Mouse (Mus musculus): ENCODE measurements at regions not wholly inside any gene's neighbourhood (a gene's known extent, or its start where the extent isn't known, plus 50 kb on each side); places are given as distances from the start of the nearest gene placed in this dataset.

DNA sequence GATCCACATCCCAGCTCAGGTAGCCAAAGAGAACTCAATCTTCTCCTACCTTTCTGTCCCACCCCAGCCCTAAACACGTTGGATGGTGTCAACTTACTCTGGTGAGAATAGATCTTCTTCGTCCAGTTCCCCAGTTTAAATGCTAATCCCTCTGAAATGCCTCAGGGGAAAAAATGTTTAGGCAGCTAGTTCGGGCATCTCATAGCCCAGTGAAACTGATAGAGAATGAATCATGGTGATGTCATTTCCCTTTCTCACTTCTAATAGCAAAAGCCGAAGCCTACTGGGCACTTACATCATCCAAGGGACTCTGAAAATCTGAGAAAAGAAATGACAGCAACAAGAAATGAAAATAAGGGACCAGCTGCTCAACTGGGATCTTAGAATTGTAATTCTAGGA lies 154.9 kb downstream of the Qdpr start:
- no peaks in the 10 kb centered on the region for H3K79me2 ChIP-seq (ENCODE audit: control insufficient read depth, insufficient read depth, low read length)
- no peak for DNase-seq (ENCODE audit: extremely low read depth, low read depth, low spot score)
- no peaks in the 10 kb centered on the region for H3K4me1 ChIP-seq (ENCODE audit: control insufficient read depth, insufficient read depth, low read length)
- H3K36me3 ChIP-seq (ENCODE audit: control insufficient read depth, insufficient read depth, low read length): no peaks in the 10 kb centered on the region
- 62% methylated on average over 4 of the region's 4 CpGs for WGBS
- H3K4me3 ChIP-seq (ENCODE audit: insufficient read depth, low read depth, low read length): no peak overlapping the region
- TF ChIP-seq POLR2A (IDR thresholded peaks at IDR 0.05; ENCODE audit: extremely low read depth, insufficient read depth, low read length) (no peak), CTCF (IDR thresholded peaks at IDR 0.05; ENCODE audit: low read depth, low read length) (no peak)
- no peaks in the 10 kb centered on the region for H3K27me3 ChIP-seq (ENCODE audit: control insufficient read depth, insufficient read depth, low read length)
- H3K27ac ChIP-seq (replicated peaks; ENCODE audit: insufficient read depth, low read depth, low read length): no peak overlapping the region
- H3K9ac ChIP-seq (ENCODE audit: low read depth, low read length): no peak overlapping the region

DNA sequence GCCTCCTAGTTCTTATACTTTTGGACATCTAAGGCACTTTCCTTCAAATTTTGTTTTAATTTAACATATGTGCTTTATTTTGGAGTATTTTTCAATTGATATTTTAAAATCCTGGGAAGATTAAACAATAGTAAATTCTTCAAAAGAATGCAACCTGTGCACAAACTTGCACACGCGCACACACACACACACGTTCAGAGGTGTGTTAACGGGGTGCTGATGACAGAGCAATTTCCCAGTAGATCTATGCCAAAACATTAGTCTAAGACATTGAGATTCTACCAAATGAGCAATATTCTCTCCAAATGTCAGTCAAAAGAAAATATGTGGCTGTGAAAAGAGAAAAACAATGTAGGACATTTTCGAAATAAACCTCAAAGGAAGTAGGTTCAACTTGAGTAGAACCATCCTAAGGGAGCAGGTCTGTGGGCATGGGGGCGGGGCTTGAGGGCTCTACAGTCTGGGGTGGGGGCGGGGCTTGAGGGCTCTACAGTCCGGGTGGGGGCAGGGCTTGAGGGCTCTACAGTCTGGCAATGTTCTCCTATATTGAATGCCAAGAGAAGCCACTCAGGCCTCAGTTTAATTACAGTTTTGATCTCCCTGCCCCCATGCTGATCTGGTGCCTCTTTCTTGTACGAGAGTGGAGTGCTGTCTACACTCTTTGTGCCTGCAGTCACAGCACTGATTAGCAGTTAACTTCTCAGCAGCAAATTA lies 157.0 kb downstream of the Qdpr start:
- no peak for DNase-seq (ENCODE audit: extremely low read depth, low read depth, low spot score)
- 74% methylated on average over 9 of the region's 9 CpGs for WGBS
- H3K36me3 ChIP-seq (ENCODE audit: control insufficient read depth, insufficient read depth, low read length): no peaks in the 10 kb centered on the region
- no peak overlapping the region for H3K27ac ChIP-seq (replicated peaks; ENCODE audit: insufficient read depth, low read depth, low read length)
- no peaks in the 10 kb centered on the region for H3K4me1 ChIP-seq (ENCODE audit: control insufficient read depth, insufficient read depth, low read length)
- H3K27me3 ChIP-seq (ENCODE audit: control insufficient read depth, insufficient read depth, low read length): no peaks in the 10 kb centered on the region
- no peak overlapping the region for H3K4me3 ChIP-seq (ENCODE audit: insufficient read depth, low read depth, low read length)
- H3K9ac ChIP-seq (ENCODE audit: low read depth, low read length): no peak overlapping the region
- no peak for TF ChIP-seq CTCF (IDR thresholded peaks at IDR 0.05; ENCODE audit: low read depth, low read length)
- TF ChIP-seq POLR2A (IDR thresholded peaks at IDR 0.05; ENCODE audit: extremely low read depth, insufficient read depth, low read length): no peak
- no peaks in the 10 kb centered on the region for H3K79me2 ChIP-seq (ENCODE audit: control insufficient read depth, insufficient read depth, low read length)

DNA sequence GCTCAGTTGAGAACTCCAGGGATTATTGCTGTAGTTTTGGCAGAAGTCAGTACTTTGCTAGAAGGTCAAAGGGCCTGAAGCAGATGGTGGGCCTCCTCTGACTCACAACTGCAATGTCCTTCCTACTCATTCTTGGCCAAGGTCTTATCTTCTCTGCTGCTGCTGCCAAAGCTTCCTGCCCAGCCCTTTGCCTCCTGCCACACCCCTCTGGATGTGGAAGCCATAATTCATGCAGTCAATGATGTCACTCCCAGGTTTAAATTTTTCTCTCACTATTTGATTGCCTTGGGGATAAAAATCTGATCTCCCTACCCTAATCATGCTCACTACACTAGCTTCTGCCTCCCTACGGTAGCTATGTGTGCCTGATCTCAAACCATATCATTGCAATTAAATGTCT lies 157.7 kb downstream of the Qdpr start:
- H3K9ac ChIP-seq (ENCODE audit: low read depth, low read length): no peak overlapping the region
- no peak overlapping the region for H3K27ac ChIP-seq (replicated peaks; ENCODE audit: insufficient read depth, low read depth, low read length)
- peak; percentile 10 for DNase-seq (ENCODE audit: extremely low read depth, low read depth, low spot score)
- no peaks in the 10 kb centered on the region for H3K79me2 ChIP-seq (ENCODE audit: control insufficient read depth, insufficient read depth, low read length)
- no peaks in the 10 kb centered on the region for H3K4me1 ChIP-seq (ENCODE audit: control insufficient read depth, insufficient read depth, low read length)
- H3K27me3 ChIP-seq (ENCODE audit: control insufficient read depth, insufficient read depth, low read length): no peaks in the 10 kb centered on the region
- WGBS: 75% methylated on average over 1 of the region's 1 CpGs
- no peaks in the 10 kb centered on the region for H3K36me3 ChIP-seq (ENCODE audit: control insufficient read depth, insufficient read depth, low read length)
- TF ChIP-seq CTCF (IDR thresholded peaks at IDR 0.05; ENCODE audit: low read depth, low read length) (no peak), POLR2A (IDR thresholded peaks at IDR 0.05; ENCODE audit: extremely low read depth, insufficient read depth, low read length) (no peak)
- H3K4me3 ChIP-seq (ENCODE audit: insufficient read depth, low read depth, low read length): no peak overlapping the region

DNA sequence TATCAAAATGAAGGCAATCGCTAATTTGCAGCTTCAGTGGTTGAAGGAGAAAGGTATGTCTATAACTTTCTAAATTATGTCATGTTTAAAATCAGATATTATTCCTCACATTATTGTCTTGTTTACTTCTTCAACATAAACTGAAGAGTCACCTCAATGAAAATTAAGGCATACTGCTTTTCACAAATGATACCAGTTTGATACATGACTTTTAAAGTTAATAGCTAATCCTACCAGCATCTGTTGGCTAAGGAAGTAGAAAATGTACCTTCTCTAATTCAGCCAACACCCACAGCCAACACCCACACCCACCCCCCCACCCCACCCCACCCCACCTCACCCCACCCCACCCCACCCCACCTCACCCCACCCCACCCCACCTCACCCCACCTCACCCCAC lies 158.3 kb downstream of the Qdpr start:
- Histone ChIP-seq H3K79me2 (ENCODE audit: control insufficient read depth, insufficient read depth, low read length) (no peaks in the 10 kb centered on the region), H3K27ac (replicated peaks; ENCODE audit: insufficient read depth, low read depth, low read length) (no peak overlapping the region), H3K4me3 (ENCODE audit: insufficient read depth, low read depth, low read length) (no peak overlapping the region), H3K9ac (ENCODE audit: low read depth, low read length) (no peak overlapping the region), H3K27me3 (ENCODE audit: control insufficient read depth, insufficient read depth, low read length) (no peaks in the 10 kb centered on the region), H3K36me3 (ENCODE audit: control insufficient read depth, insufficient read depth, low read length) (no peaks in the 10 kb centered on the region), H3K4me1 (ENCODE audit: control insufficient read depth, insufficient read depth, low read length) (no peaks in the 10 kb centered on the region)
- no peak for TF ChIP-seq CTCF (IDR thresholded peaks at IDR 0.05; ENCODE audit: low read depth, low read length)
- TF ChIP-seq POLR2A (IDR thresholded peaks at IDR 0.05; ENCODE audit: extremely low read depth, insufficient read depth, low read length): no peak
- DNase-seq (ENCODE audit: extremely low read depth, low read depth, low spot score): no peak
- WGBS: 89% methylated on average over 1 of the region's 1 CpGs

DNA sequence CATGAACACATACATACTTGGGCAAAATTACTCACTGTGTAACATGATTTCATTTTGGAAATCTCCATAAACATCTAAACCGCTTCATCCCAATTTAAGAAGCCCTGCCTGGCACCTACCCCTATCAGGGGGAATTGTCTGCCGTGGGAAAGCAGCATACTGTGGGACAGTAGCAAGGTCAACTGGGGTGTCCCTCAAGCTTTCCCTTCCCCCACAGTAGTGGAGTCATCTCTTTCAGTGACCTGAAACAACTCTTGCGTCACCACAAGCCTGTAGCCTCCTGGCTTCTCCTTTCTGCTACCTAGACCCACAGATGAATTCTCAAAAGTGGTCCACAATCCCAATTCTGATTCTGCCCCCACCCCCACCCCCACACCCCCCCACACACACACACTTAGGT lies 158.8 kb downstream of the Qdpr start:
- Histone ChIP-seq H3K27ac (replicated peaks; ENCODE audit: insufficient read depth, low read depth, low read length) (no peak overlapping the region), H3K36me3 (ENCODE audit: control insufficient read depth, insufficient read depth, low read length) (no peaks in the 10 kb centered on the region), H3K79me2 (ENCODE audit: control insufficient read depth, insufficient read depth, low read length) (no peaks in the 10 kb centered on the region), H3K4me3 (ENCODE audit: insufficient read depth, low read depth, low read length) (no peak overlapping the region), H3K4me1 (ENCODE audit: control insufficient read depth, insufficient read depth, low read length) (no peaks in the 10 kb centered on the region), H3K9ac (ENCODE audit: low read depth, low read length) (no peak overlapping the region), H3K27me3 (ENCODE audit: control insufficient read depth, insufficient read depth, low read length) (no peaks in the 10 kb centered on the region)
- DNase-seq (ENCODE audit: extremely low read depth, low read depth, low spot score): no peak
- TF ChIP-seq CTCF (IDR thresholded peaks at IDR 0.05; ENCODE audit: low read depth, low read length) (no peak), POLR2A (IDR thresholded peaks at IDR 0.05; ENCODE audit: extremely low read depth, insufficient read depth, low read length) (no peak)
- WGBS: 68% methylated on average over 3 of the region's 3 CpGs

DNA sequence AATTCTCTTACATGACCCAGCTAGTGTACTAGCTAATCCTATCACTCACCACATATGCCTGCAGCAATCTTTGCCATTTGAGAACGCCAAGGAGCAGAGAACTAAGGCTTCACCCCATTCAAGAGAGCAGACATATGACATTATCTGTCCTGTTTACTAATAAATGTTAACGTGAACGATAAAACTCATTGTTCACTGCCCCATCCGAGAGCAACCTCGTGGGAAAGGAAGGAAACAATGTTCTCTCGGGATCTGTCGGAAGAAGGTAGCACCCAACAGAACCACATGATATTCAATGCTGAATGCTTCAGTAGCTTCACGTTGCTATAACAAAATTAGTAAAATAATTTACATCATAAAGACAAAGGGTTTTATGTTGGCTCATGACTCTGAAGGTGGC lies 163.6 kb downstream of the Qdpr start:
- 76% methylated on average over 8 of the region's 8 CpGs for WGBS
- TF ChIP-seq CTCF (IDR thresholded peaks at IDR 0.05; ENCODE audit: low read depth, low read length): no peak
- no peak for TF ChIP-seq POLR2A (IDR thresholded peaks at IDR 0.05; ENCODE audit: extremely low read depth, insufficient read depth, low read length)

More for the DNA sequence above, 163.6 kb downstream of the Qdpr start:
- H3K4me3 ChIP-seq (ENCODE audit: insufficient read depth, low read depth, low read length): no peak overlapping the region
- H3K27ac ChIP-seq (replicated peaks; ENCODE audit: insufficient read depth, low read depth, low read length): no peak overlapping the region
- H3K79me2 ChIP-seq (ENCODE audit: control insufficient read depth, insufficient read depth, low read length): no peaks in the 10 kb centered on the region
- no peak for DNase-seq (ENCODE audit: extremely low read depth, low read depth, low spot score)
- H3K27me3 ChIP-seq (ENCODE audit: control insufficient read depth, insufficient read depth, low read length): no peaks in the 10 kb centered on the region
- no peaks in the 10 kb centered on the region for H3K4me1 ChIP-seq (ENCODE audit: control insufficient read depth, insufficient read depth, low read length)
- no peak overlapping the region for H3K9ac ChIP-seq (ENCODE audit: low read depth, low read length)
- no peaks in the 10 kb centered on the region for H3K36me3 ChIP-seq (ENCODE audit: control insufficient read depth, insufficient read depth, low read length)

Data from liver, adult 2 months (tissue).